Mouse (Mus musculus) cerebellum, adult 2 months (tissue): ENCODE measurements around the gene Cpsf7.

Experiments used
- CTCF ChIP-seq: fragments of 200-500 bp; IDR thresholded peaks from 2 replicates; pipeline ENCODE4 v1.5.1; 2011; ENCODE audit warnings: low read depth, mild to moderate bottlenecking, control low read depth, low read length, moderate library complexity, borderline replicate concordance; ENCODE audit not compliant: insufficient read depth
- POLR2A ChIP-seq: fragments of 200-500 bp; IDR thresholded peaks from 2 replicates; pipeline ENCODE4 v1.6.1; 2011; ENCODE audit warnings: low read length, control low read depth, borderline replicate concordance; ENCODE audit not compliant: insufficient read depth

DNA sequence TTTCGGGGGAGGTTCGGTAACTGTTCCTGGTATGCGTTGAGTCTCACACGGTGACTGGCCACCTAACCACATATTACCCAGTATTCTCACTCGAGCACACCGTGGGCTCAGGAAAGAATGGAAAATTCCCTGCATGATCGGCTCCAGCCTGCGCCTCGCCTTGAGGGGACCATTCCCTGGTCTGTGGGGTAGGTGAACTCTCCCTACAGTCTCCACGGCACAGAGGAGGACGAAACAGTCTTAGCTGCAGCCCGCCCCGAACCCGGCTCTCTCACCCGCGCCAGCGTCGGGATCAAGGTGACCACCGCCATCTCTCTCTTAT is 321 bp upstream of the Cpsf7 start:
- TF ChIP-seq POLR2A (no peak), CTCF (no peak)
